Mouse (Mus musculus) c-Kit-positive CD71-negative TER-119-negative erythroid progenitor cells, embryonic 14.5 days (primary cell): ENCODE measurements around the gene Ccdc162.

Experiments
- DNase-seq: peaks from one replicate; pipeline ENCODE4 v3.0.0-alpha.2; 2013; ENCODE audit warnings: low read depth

The Ccdc162 gene

GRCm38 (mm10) chr10:41716029-41716897 is at the start of gene Ccdc162:
TSS of gene Ccdc162 (minus strand) at chr10:41716634.
- no peak for DNase-seq

GRCm38 (mm10) chr10:41765586-41765985 is 49.2 kb upstream of the Ccdc162 start:
- no peak for DNase-seq

GRCm38 (mm10) chr10:41763741-41764385 is 47.4 kb upstream of the Ccdc162 start:
- DNase-seq: no peak

DNA sequence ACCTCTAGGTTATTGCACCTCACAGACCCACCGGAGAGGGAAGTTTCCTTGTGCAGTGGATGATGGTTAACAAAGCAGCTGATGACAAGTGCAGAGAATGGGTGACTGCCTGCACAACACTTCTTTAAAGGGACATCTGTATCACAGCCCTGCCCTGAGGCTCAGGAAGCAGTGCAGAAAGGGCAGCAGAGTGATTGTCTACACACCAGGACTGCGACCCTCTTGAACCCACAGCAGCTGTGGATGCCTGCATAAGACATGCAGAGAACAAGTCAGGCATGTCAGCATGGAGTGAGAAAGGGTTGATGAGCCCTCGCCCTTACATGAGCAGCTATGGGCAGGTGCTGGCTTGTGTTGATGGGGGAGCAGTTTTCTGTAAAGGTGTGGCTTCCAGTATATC is 44.4 kb upstream of the Ccdc162 start:
- no peak for DNase-seq

DNA sequence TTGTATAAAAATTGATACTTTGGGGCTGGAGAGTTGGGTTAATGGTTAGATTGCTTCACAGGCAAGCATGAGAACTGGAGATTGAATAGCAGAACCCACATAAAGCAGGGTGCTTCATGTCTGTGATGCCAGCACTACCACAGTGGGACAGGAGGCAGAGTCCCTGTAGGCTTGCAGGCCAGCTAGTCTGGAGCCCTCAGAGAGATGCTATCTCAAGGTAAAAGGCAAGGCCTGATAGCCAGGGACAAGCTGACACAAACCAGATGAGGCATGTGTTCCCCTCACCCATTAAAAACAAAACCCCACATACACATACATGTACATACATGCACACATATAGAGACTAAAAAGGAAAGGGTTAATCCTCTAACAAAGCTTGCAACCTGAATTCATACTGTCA is 41.6 kb upstream of the Ccdc162 start:
- no peak for DNase-seq

- no peak for DNase-seq
Measured at GRCm38 (mm10) chr10:41757226-41757625, 40.8 kb upstream of the Ccdc162 start.

DNA sequence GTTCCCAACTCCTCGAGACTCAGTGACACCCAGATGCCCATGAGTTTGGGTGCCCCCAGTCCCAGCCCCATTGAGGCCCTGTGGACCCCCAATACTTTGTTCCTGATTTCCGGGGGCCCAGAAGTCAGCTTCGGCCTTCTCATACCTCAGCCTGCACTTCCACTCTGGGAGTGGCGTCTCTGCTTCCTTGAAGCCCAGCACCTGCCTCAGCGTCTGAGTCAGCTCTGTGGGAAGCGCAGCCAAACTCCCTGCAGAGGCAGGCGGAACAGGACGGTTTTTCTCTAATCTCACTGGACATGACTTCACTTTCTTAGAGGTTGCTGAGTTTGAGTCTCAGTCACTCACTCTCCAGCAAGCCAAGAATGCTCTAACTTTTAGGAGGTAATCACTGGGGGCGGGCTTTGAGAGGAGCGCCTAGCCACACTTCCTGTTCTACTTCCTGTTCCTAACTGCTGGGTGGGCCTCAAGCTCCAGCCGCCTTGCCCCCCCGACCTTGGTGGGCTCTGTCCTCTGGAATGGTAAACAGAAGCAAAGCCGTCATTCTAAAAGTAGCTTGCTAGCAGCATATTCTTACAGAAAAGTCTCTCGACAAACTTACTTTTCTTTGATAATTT is 35.5 kb upstream of the Ccdc162 start:
- DNase-seq: peak; percentile 23

DNA sequence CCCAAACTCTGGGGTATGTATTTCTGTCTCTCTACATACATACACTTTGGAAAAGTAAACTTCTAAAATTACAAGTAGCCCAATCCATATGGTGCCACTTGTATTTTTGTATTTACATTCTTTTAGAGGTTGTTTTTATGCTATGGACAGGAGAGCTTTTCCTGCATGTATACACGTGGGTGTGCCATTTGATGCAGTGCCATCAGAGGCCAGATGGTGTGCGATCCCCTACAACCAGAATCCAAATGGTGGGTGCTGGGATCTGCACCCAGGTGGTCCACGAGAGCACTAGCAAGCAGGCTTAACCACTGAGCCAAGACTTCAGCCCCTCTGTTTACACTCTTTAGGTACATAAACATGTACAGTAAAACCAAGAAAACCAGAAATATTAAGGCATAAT is 32.9 kb upstream of the Ccdc162 start:
- no peak for DNase-seq

GRCm38 (mm10) chr10:41746554-41746953 is 30.1 kb upstream of the Ccdc162 start:
- DNase-seq: no peak

- no peak for DNase-seq
Measured at GRCm38 (mm10) chr10:41744006-41744405, 27.6 kb upstream of the Ccdc162 start.

DNA sequence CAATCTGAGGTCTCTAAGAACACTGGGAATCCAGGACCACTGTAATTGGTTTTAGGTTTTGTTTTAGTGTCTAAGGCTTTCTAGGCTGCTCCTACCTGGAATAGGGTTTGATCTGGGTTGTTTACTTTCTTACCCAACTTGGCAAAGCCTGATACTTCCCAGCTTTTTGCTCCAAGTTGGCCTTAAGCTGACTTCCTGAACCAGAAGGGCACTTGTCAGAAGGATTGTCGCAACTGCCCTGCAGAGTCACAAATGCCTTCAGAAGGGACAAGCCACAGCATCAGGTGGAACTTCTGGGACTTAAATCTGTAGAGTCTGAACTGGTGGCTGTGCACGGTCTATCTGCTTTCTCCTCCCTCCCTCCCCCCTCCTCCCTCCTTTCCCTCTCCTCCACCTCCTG is 23.8 kb upstream of the Ccdc162 start:
- no peak for DNase-seq

- no peak for DNase-seq
Measured at GRCm38 (mm10) chr10:41737245-41737644, 20.8 kb upstream of the Ccdc162 start.

DNA sequence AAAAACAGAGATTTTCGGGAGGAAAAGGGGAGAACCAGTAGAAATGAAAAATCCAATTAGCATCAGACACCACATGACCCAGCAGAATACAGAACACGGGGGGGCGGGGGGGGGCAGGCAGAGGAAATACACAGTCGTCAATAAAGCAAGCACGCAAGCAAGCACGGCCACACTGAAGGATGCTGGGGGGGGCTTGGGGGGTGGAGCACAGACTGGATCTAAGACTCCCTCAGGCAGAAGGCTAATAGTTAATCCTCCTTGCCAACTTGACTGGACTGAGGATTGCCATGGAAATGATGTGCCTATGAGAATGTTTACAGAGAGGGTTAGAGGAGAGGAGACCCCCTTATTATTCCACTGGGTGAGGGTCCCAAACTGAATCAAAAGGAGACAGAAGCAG is 19.0 kb upstream of the Ccdc162 start:
- no peak for DNase-seq

DNA sequence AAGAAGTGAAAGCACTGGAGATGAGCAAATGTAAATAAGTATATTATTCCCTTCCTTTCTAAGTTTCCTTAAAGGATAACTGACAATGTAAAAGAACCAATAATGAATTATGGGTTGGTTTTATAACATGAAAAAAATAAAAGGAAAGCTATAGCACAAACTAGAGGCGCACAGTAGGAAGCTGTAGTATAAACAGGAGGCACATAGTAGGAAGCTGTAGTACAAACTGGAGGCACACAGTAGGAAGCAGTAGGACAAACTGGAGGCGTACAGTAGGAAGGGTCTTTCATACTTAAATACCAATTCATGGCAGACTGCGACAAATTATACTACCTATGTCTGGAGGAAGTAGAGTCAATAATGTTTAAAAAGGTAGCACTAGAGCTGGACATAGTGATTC is 16.8 kb upstream of the Ccdc162 start:
- no peak for DNase-seq

GRCm38 (mm10) chr10:41731932-41732331 is 15.5 kb upstream of the Ccdc162 start:
- no peak for DNase-seq

GRCm38 (mm10) chr10:41730746-41731145 is 14.3 kb upstream of the Ccdc162 start:
- no peak for DNase-seq

- DNase-seq: no peak
Measured at GRCm38 (mm10) chr10:41726215-41726614, 9.8 kb upstream of the Ccdc162 start.

GRCm38 (mm10) chr10:41719587-41719986 is 3.2 kb upstream of the Ccdc162 start:
- DNase-seq: no peak

GRCm38 (mm10) chr10:41715557-41715956 is 877 bp downstream of the Ccdc162 start:
- DNase-seq: no peak

GRCm38 (mm10) chr10:41711467-41711866 is 5.0 kb downstream of the Ccdc162 start:
- DNase-seq: no peak

DNA sequence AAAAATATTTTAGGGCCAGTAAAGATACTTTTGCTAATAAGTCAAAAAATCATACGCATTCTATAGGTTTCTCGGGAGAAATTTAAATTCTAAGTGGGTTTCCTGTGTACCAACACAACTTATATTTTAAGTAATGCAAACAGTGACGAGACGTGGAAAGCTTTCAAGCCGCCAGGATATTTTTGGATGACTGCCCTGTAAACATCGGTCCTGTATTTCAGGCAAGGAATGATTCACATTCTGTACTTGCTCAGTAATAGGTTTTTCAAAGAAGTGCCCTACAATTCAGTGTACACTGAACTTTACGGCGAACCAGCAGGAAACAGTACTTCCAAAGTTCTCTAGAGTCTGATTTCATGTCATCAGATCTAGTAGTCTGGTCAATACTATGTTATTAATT is 5.7 kb downstream of the Ccdc162 start:
- DNase-seq: no peak

- DNase-seq: no peak
Measured at GRCm38 (mm10) chr10:41709341-41709740, 7.1 kb downstream of the Ccdc162 start.

- no peak for DNase-seq
Measured at GRCm38 (mm10) chr10:41699669-41700068, 16.8 kb downstream of the Ccdc162 start.
